ENCODE assay signal across 24 mouse cellular contexts in the genomic region with DNA sequence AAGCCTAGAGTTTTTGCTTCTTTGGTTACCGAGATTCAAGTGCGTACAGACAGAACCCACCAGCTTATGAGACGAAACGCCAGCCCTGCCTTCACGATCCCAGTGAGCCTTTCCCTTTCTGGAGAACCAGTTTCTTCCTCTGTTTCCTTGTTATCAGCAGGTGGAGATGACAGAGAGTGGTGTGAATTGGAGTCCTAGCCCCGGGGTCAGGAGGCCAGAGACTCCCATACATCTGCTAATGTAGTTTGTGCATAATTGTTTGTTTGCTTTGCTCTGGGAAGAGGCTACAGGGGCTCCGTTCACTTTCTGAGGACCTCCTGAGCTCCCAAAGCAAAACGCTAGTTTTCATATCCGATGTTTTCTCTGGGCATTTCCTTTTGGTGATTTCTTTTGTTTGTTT.
DNase-seq lines count a peak whose midpoint lies in the region; ATAC-seq lines count a peak whose summit lies in the region.
"Had no signal": no experiment of that assay in that cellular context is flagged by ENCODE, and none has a peak within 500 bp of the region (broad histone marks: within the 10 kb centered on the region; RNA-seq: fewer than 3 reads in every experiment).

No protein-coding gene starts in this region.

- no peak for ATAC-seq in midbrain, embryonic 13.5 days
- ATAC-seq: forebrain, embryonic 15.5 days; hindbrain, embryonic 16.5 days; inflammation-experienced regulatory T-cells, adult 6 months; intestine, embryonic 16.5 days; Patski had no signal

- no peak overlapping the region for H3K4me2 ChIP-seq in midbrain, embryonic 13.5 days (replicated peaks)
- H3K4me2 ChIP-seq: embryonic facial prominence, embryonic 12.5 days; embryonic facial prominence, embryonic 15.5 days; forebrain, embryonic 12.5 days; forebrain, embryonic 15.5 days; heart, embryonic 13.5 days; hindbrain, embryonic 13.5 days had no signal

- H3K4me1 ChIP-seq in midbrain, embryonic 10.5 days: peaks cover 46% of the 10 kb centered on the region
- peaks cover 26% of the 10 kb centered on the region for H3K4me1 ChIP-seq in midbrain, embryonic 13.5 days (replicated peaks)
- H3K4me1 ChIP-seq in brown adipose tissue, adult 24 weeks (ENCODE audit: control insufficient read depth, insufficient read depth, insufficient read length, low read length): peaks cover 12% of the 10 kb centered on the region

- WGBS in midbrain, embryonic 10.5 days: 45% methylated on average over 9 of the region's 9 CpGs
- 53% methylated on average over 9 of the region's 9 CpGs for WGBS in midbrain, embryonic 13.5 days

- no peaks in the 10 kb centered on the region for H3K9me3 ChIP-seq in midbrain, embryonic 10.5 days (replicated peaks)
- H3K9me3 ChIP-seq in midbrain, embryonic 13.5 days: no peaks in the 10 kb centered on the region
- H3K9me3 ChIP-seq: embryonic facial prominence, embryonic 12.5 days; embryonic facial prominence, embryonic 15.5 days; forebrain, embryonic 12.5 days; forebrain, embryonic 15.5 days; G1E; heart, embryonic 10.5 days; heart, embryonic 13.5 days; hindbrain, embryonic 13.5 days had no signal

- no peak overlapping the region for H3K4me3 ChIP-seq in midbrain, embryonic 10.5 days
- no peak overlapping the region for H3K4me3 ChIP-seq in midbrain, embryonic 13.5 days (replicated peaks)
- H3K4me3 ChIP-seq in brown adipose tissue, adult 24 weeks (ENCODE audit: insufficient read depth, low read depth, low read length): no peak overlapping the region
- H3K4me3 ChIP-seq: embryonic facial prominence, embryonic 12.5 days; embryonic facial prominence, embryonic 15.5 days; forebrain, embryonic 12.5 days; forebrain, embryonic 15.5 days; heart, adult 2 months; heart, embryonic 10.5 days; heart, embryonic 13.5 days; hindbrain, embryonic 13.5 days had no signal

- H3K27me3 ChIP-seq in midbrain, embryonic 10.5 days (ENCODE audit: low read depth, poor library complexity, severe bottlenecking): no peaks in the 10 kb centered on the region; the same call in 1 of the 2 replicates
- no peaks in the 10 kb centered on the region for H3K27me3 ChIP-seq in midbrain, embryonic 13.5 days
- H3K27me3 ChIP-seq: embryonic facial prominence, embryonic 12.5 days; embryonic facial prominence, embryonic 15.5 days; forebrain, embryonic 15.5 days; heart, embryonic 13.5 days; hindbrain, embryonic 13.5 days; Patski had no signal

- peak; percentile 51 for DNase-seq in embryo, embryonic 10 days (ENCODE audit: low spot score)
- DNase-seq in embryo, embryonic 11 days: no peak
- no peak for DNase-seq in midbrain, embryonic 10.5 days (ENCODE audit: low spot score)
- no peak for DNase-seq in adrenal gland, adult 2 months
- no peak for DNase-seq in lung, adult 18-20 months
- DNase-seq: adrenal gland, adult 8-10 months; adrenal gland, postnatal 25 days; cerebellum, adult 9-10 months; gastrocnemius, postnatal 25 days; heart, adult 2 months had no signal

- no peak overlapping the region for H3K9ac ChIP-seq in midbrain, embryonic 13.5 days (replicated peaks)
- H3K9ac ChIP-seq: embryonic facial prominence, embryonic 12.5 days; embryonic facial prominence, embryonic 15.5 days; forebrain, embryonic 12.5 days; forebrain, embryonic 15.5 days; heart, embryonic 13.5 days; hindbrain, embryonic 13.5 days had no signal

- no peaks in the 10 kb centered on the region for H3K36me3 ChIP-seq in midbrain, embryonic 10.5 days
- no peaks in the 10 kb centered on the region for H3K36me3 ChIP-seq in midbrain, embryonic 13.5 days
- H3K36me3 ChIP-seq: embryonic facial prominence, embryonic 12.5 days; embryonic facial prominence, embryonic 15.5 days; forebrain, embryonic 12.5 days; forebrain, embryonic 15.5 days; G1E; heart, embryonic 10.5 days; heart, embryonic 13.5 days; hindbrain, embryonic 13.5 days had no signal

- 0 out of 2 replicates have a peak overlapping the region, but pooled peaks have one; percentile 28 for H3K27ac ChIP-seq in midbrain, embryonic 10.5 days (replicated peaks)
- H3K27ac ChIP-seq in midbrain, embryonic 13.5 days: no peak overlapping the region
- peak overlapping the region; percentile 18; the same call in 1 of the 2 replicates for H3K27ac ChIP-seq in brown adipose tissue, adult 24 weeks (replicated peaks; ENCODE audit: low read depth, low read length)
- H3K27ac ChIP-seq: embryonic facial prominence, embryonic 12.5 days; embryonic facial prominence, embryonic 15.5 days; forebrain, embryonic 12.5 days; forebrain, embryonic 15.5 days; heart, embryonic 10.5 days; heart, embryonic 13.5 days; hindbrain, embryonic 13.5 days had no signal
